8 mouse cellular contexts compared by ENCODE assay signal in the genomic region with DNA sequence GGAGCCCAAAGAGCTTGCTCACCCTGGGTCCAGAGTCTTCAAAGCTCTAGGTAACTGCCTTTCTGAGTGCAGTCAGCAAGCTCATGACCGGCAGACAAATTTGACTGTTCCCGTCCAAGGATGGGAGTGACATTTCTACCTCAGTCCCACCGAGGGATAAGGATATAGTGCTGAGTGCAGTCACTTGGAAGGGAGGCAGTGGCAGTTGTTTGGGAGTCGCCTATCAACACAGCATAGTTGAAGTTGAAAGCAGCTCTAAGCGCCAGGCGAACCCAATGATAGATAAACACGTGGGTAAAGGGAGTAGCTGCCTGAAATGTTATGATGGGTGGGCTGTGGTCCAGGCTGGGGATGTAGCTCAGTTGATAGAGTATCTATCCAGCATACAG. TPM values are rescaled to one million over a fixed set of nuclear protein-coding genes. Genes with fewer than 3 reads are reported as not detected.
DNase-seq lines count a peak whose midpoint lies in the region; ATAC-seq lines count a peak whose summit lies in the region.

No protein-coding gene starts in this region.

- H3K27me3 ChIP-seq in liver, embryonic 11.5 days (replicated peaks; ENCODE audit: control insufficient read depth, insufficient read depth, low read length): no peaks in the 10 kb centered on the region
- H3K27me3 ChIP-seq in forebrain, embryonic 11.5 days (ENCODE audit: control insufficient read depth, insufficient read depth, low read length): no peaks in the 10 kb centered on the region
- no peaks in the 10 kb centered on the region for H3K27me3 ChIP-seq in limb, embryonic 12.5 days
- no peaks in the 10 kb centered on the region for H3K27me3 ChIP-seq in neural tube, embryonic 13.5 days

- no peak overlapping the region for H3K27ac ChIP-seq in liver, embryonic 11.5 days (ENCODE audit: low read depth, low read length)
- no peak overlapping the region for H3K27ac ChIP-seq in forebrain, embryonic 11.5 days (ENCODE audit: low read depth, low read length)
- H3K27ac ChIP-seq in limb, embryonic 12.5 days: no peak overlapping the region
- H3K27ac ChIP-seq in neural tube, embryonic 13.5 days (replicated peaks): no peak overlapping the region

- H3K4me1 ChIP-seq in liver, embryonic 11.5 days (replicated peaks; ENCODE audit: control insufficient read depth, insufficient read depth, low read length): no peaks in the 10 kb centered on the region
- no peaks in the 10 kb centered on the region for H3K4me1 ChIP-seq in forebrain, embryonic 11.5 days (replicated peaks; ENCODE audit: control insufficient read depth, insufficient read depth, low read length)
- H3K4me1 ChIP-seq in limb, embryonic 12.5 days (replicated peaks): peaks cover 6% of the 10 kb centered on the region
- H3K4me1 ChIP-seq in neural tube, embryonic 13.5 days (replicated peaks): no peaks in the 10 kb centered on the region

- WGBS in liver, embryonic 11.5 days: 11% methylated on average over 7 of the region's 7 CpGs
- WGBS in forebrain, embryonic 11.5 days: 27% methylated on average over 7 of the region's 7 CpGs
- WGBS in limb, embryonic 12.5 days: 27% methylated on average over 7 of the region's 7 CpGs
- WGBS in neural tube, embryonic 13.5 days: 22% methylated on average over 7 of the region's 7 CpGs

- H3K4me2 ChIP-seq in liver, embryonic 11.5 days: peak overlapping the region; percentile 64
- H3K4me2 ChIP-seq in forebrain, embryonic 11.5 days (ENCODE audit: low read depth, low read length, severe bottlenecking): no peak overlapping the region
- H3K4me2 ChIP-seq in limb, embryonic 12.5 days: peak overlapping the region; percentile 54
- H3K4me2 ChIP-seq in neural tube, embryonic 13.5 days: peak overlapping the region; percentile 52; the same call in 1 of the 2 replicates

- H3K36me3 ChIP-seq in liver, embryonic 11.5 days (ENCODE audit: control insufficient read depth, insufficient read depth, low read length): no peaks in the 10 kb centered on the region
- no peaks in the 10 kb centered on the region for H3K36me3 ChIP-seq in forebrain, embryonic 11.5 days (ENCODE audit: control insufficient read depth, insufficient read depth, low read length)
- H3K36me3 ChIP-seq in limb, embryonic 12.5 days: peaks cover 16% of the 10 kb centered on the region; the same call in 1 of the 2 replicates
- peaks cover 7% of the 10 kb centered on the region; the same call in 1 of the 2 replicates for H3K36me3 ChIP-seq in neural tube, embryonic 13.5 days

- ATAC-seq in liver, embryonic 11.5 days (replicated peaks; ENCODE audit: low FRiP score): peak; percentile 51
- no peak; the same call in 1 of the 2 replicates for ATAC-seq in forebrain, embryonic 11.5 days (replicated peaks; ENCODE audit: low FRiP score)
- ATAC-seq in limb, embryonic 12.5 days (ENCODE audit: insufficient number of reproducible peaks, insufficient read depth, low FRiP score, low TSS enrichment, low read depth): no peak; the same call in 1 of the 2 replicates
- ATAC-seq in neural tube, embryonic 13.5 days (ENCODE audit: low read depth): peak; percentile 52; the same call in 1 of the 2 replicates

- DNase-seq in liver, embryonic 11.5 days (ENCODE audit: low spot score): no peak
- no peak for DNase-seq in liver
- no peak for DNase-seq in forebrain, embryonic 11.5 days (ENCODE audit: low spot score)
- DNase-seq in frontal cortex, postnatal 10 days (ENCODE audit: low spot score in 2 of 2): no peak
- no peak for DNase-seq in frontal cortex, postnatal 14 days (ENCODE audit: low spot score in 2 of 2)
- no peak for DNase-seq in left cerebral cortex, postnatal 14 days (ENCODE audit: low spot score in 2 of 2)

- intact Hi-C loops in left cerebral cortex, postnatal 14 days (cut with DNase I): loop anchor here (10.0 kb wide), 1 partner anchor 416 kb away; no protein-coding TSS in a partner anchor

- no peak overlapping the region for H3K9ac ChIP-seq in liver, embryonic 11.5 days (ENCODE audit: low read depth, low read length)
- H3K9ac ChIP-seq in forebrain, embryonic 11.5 days (ENCODE audit: low read length): no peak overlapping the region
- H3K9ac ChIP-seq in limb, embryonic 12.5 days (replicated peaks): no peak overlapping the region
- no peak overlapping the region for H3K9ac ChIP-seq in neural tube, embryonic 13.5 days

- H3K9me3 ChIP-seq in liver, embryonic 11.5 days (ENCODE audit: control insufficient read depth, low read length): no peaks in the 10 kb centered on the region
- no peaks in the 10 kb centered on the region for H3K9me3 ChIP-seq in forebrain, embryonic 11.5 days (ENCODE audit: control insufficient read depth, low read length)
- H3K9me3 ChIP-seq in limb, embryonic 12.5 days: no peaks in the 10 kb centered on the region
- no peaks in the 10 kb centered on the region for H3K9me3 ChIP-seq in neural tube, embryonic 13.5 days

- peak overlapping the region; percentile 47 for H3K4me3 ChIP-seq in liver, embryonic 11.5 days (ENCODE audit: low read depth, low read length)
- peak overlapping the region; percentile 36; the same call in 1 of the 2 replicates for H3K4me3 ChIP-seq in forebrain, embryonic 11.5 days (ENCODE audit: low read depth, low read length)
- peak overlapping the region; percentile 43; the same call in 1 of the 2 replicates for H3K4me3 ChIP-seq in limb, embryonic 12.5 days (replicated peaks)
- H3K4me3 ChIP-seq in neural tube, embryonic 13.5 days: peak overlapping the region; percentile 41; the same call in 1 of the 2 replicates

RNA-seq across cellular contexts. Expression of a gene that starts 52.5 kb away (rescaled TPM):
- polyA plus RNA-seq in liver, embryonic 11.5 days (2014; fragmentation: Nextera tagmentation; extraction: Ambion mirVana): 7.8 and 9.5 TPM in 2 replicates
- polyA plus RNA-seq in forebrain, embryonic 11.5 days (2014; fragmentation: Nextera tagmentation; extraction: Ambion mirVana): 2.7 and 3.2 TPM in 2 replicates
- polyA plus RNA-seq in limb, embryonic 12.5 days (2016; fragmentation: Nextera tagmentation; extraction: Ambion mirVana): 2.6 and 2.7 TPM in 2 replicates
- 0.85 and 0.92 TPM in 2 replicates for polyA plus RNA-seq in neural tube, embryonic 13.5 days (2015; fragmentation: Nextera tagmentation; extraction: Ambion mirVana)
- 1 to 10 TPM in 1 of 2 experiments, under 1 TPM in 1; 0.87 to 1.2 TPM for total RNA-seq in left cerebral cortex, postnatal 14 days (2021)

Comparison
In these comparisons a context has a peak if more than half of its experiments do, and no peak if none do; other contexts are left out.
1. ATAC-seq: peak in liver, embryonic 11.5 days (single experiment) and neural tube, embryonic 13.5 days (single experiment); none in forebrain, embryonic 11.5 days (single experiment) and limb, embryonic 12.5 days (single experiment).
2. Peak in every context shown above with its lines, with median percentiles within 50 percentile points of each other: H3K4me3 ChIP-seq.